Mouse (Mus musculus) forelimb bud, embryonic 11.5 days (tissue): ENCODE measurements around the gene Fez2.

ENCODE experiments used
- DNase-seq: peaks from one replicate; pipeline ENCODE4 v3.0.0-alpha.2; 2012; ENCODE audit warnings: low read depth, low spot score

Gene Fez2

GRCm38 (mm10) chr17:78368481-78368880 lies 49.5 kb downstream of the Fez2 start:
- no peak for DNase-seq

GRCm38 (mm10) chr17:78366070-78366469 lies 51.9 kb downstream of the Fez2 start:
- no peak for DNase-seq

GRCm38 (mm10) chr17:78364555-78365302 lies 53.2 kb downstream of the Fez2 start:
- no peak for DNase-seq

DNA sequence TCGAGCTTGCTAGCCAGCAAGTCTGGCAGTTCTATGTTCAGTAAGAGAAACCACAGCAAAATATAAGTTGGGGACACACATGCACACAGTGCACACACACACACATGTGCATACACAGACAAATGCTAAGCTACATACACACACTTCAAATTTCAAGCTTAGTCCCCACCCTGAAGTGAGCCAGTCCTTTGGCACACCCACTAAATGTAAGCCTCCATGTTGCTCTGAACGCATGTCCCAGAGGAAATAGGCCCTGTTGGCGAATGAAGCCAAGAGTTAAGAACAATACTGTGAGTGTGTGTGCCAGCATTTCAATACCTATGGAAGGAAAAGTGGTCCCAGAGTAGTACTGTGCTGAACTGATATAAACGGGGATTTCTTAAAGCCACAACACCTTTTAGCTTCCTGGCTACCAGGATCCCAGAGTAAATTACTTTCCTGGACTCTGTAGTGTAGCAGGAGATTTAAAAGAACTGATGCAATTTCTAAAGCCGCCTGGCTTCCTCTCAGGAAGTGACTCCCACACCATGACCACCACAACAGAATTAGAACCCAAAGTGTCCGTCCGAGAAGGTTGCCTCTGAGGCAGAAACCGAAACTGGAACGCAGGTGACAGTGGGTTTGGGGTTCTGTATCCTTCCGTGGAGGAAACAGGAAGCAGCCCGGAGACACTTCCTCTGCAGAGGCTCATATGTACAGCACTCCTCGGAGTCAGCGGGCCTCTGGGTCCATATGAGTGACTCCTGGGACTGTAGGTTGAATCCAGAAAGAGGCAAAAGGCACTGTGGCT lies 55.8 kb downstream of the Fez2 start:
- no peak for DNase-seq

DNA sequence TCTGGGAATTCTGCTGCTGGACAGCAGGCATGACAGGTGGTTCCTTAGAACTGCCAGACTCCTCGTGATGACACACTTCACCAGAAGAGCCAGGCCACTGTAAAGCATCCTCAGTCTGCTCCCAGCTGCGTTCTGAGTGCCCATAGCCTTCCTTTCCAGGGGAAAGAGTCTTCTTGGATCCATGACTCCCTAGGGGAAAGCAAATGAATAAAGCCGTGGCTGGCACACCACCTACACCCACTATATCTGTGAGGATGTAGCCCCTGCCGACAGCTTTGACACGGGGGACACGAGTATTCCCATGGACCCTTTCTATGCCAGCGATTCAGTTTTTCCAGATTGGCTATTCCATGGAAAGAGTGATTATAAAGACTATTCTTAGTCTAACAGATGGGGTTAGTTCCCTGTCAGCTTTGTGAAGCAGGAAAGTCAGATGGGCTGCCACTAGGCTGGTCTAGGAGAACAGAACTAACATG lies 59.7 kb downstream of the Fez2 start:
- DNase-seq: no peak

GRCm38 (mm10) chr17:78357753-78358152 lies 60.2 kb downstream of the Fez2 start:
- DNase-seq: no peak

DNA sequence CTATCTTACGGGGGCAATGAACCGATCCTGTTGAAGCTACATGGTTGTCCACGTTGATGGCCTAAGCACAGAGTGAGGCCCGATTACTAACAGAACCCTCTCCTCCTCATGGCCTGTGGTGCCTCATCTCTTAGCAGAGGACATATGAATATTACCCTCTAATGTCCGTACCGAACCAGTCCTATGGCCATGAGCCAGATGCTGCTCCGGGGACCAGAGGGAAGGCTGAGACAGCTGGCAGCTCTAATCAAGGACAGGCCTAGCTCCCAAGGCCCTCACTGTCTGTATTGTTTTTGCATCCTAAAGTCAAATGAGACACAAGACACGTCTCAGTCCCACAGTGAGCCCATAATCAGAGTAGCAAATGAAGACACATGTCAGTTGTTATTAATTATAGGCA lies 62.3 kb downstream of the Fez2 start:
- no peak for DNase-seq

- no peak for DNase-seq
Measured at GRCm38 (mm10) chr17:78354871-78355270, 63.1 kb downstream of the Fez2 start.

DNA sequence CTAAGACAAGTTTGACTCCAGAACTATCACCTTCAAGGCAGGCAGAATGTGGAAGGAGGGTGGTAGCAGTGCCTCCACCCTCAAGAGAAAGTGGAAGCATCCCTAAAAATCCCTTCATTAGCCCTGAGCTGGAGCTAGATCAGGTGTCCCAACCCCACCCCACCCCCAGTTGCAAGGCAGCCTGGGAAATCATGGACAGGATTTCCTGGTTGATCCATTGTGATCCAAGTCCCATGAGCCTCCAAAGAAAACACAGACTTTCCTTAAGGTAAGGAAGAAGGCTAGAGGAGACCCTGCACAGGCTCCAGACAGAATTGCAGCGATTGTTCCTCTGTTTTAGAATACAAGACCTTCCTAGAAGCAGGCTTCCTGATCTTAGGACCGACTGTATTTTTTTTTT lies 63.5 kb downstream of the Fez2 start:
- no peak for DNase-seq

- DNase-seq: no peak
Measured at GRCm38 (mm10) chr17:78352500-78352855, 65.5 kb downstream of the Fez2 start.

DNA sequence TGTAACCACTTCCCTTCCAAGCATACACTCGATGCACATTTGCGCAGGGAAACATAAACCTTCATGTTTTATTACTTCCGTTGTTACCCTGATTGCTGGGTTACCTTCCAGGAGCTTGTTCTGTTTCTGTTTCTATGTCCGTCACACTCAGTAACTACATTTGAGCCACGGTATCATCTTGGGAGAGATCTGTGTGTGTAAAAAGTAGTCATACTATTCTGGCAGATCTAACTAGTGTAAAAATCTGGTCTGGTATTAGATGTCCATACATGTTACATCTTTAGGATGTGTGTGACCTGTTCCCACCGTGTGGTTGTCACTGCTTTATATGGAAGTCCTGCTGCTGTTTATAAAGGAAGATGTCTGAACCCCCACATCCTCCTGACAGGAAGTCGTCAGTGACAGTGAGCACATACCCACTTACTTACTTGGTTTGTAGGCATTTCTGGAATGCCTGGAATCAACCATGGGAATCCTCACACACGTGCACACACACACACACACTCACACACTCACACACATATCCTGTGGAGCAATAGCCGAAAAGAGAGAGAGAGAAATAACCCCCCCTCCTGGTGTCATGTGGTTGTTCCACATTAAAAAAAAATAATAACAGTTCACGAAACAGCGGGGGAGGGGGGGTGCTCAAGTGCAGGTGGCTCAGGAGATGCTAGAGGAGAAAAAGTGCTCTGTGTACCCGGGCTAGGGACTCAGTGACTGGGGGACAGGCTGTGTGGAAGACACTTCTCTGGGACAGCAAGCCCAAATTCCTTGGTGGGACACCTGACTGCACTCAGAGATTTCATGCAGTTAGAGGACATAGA lies 66.1 kb downstream of the Fez2 start:
- DNase-seq: no peak

- DNase-seq: no peak
Measured at GRCm38 (mm10) chr17:78347111-78347801, 70.7 kb downstream of the Fez2 start.

GRCm38 (mm10) chr17:78343688-78344087 lies 74.3 kb downstream of the Fez2 start:
- no peak for DNase-seq

- DNase-seq: no peak
Measured at GRCm38 (mm10) chr17:78335250-78335649, 82.7 kb downstream of the Fez2 start.

DNA sequence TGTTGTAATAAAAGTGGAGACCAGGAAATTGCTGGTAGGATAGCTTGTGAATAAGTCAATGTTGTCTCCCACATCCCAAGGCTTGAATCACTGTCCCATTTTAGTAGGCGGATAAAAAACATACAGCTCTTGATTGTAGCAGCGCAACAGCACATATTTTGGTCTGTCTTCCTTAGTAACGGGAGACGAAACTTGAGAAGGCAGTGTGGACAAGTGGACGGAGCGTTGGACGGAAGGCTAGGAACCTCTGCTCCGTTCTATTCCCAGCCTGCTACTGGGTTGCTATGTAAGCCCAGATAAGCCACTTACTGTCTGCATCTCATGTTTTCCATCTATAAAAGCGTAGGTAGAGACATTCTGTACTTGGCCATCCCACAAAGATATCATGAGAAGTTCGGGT lies 84.7 kb downstream of the Fez2 start:
- DNase-seq: no peak

GRCm38 (mm10) chr17:78331438-78331837 lies 86.5 kb downstream of the Fez2 start:
- DNase-seq: no peak

GRCm38 (mm10) chr17:78328287-78328686 lies 89.7 kb downstream of the Fez2 start:
- DNase-seq: no peak

- DNase-seq: no peak
Measured at GRCm38 (mm10) chr17:78327187-78327586, 90.8 kb downstream of the Fez2 start.

DNA sequence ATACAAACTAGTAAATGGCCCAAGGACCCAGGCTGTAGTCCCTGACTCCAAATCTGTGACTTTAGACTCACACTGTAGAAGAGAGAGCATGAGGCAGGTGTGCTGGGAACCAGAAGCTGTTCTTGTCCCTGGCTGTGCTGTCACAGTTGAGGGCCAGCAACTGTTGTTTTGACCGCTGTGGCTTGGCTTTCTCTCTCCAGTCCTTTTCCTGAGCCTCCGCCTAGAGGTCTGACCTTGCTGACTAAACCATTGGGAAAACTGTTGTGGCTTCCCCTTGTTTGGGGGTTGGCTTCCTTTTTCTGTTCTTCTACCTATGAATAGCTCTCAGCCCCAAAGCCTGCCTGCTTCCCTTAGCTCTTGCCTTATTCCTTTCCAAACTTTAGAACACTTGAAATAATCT lies 91.6 kb downstream of the Fez2 start:
- no peak for DNase-seq

DNA sequence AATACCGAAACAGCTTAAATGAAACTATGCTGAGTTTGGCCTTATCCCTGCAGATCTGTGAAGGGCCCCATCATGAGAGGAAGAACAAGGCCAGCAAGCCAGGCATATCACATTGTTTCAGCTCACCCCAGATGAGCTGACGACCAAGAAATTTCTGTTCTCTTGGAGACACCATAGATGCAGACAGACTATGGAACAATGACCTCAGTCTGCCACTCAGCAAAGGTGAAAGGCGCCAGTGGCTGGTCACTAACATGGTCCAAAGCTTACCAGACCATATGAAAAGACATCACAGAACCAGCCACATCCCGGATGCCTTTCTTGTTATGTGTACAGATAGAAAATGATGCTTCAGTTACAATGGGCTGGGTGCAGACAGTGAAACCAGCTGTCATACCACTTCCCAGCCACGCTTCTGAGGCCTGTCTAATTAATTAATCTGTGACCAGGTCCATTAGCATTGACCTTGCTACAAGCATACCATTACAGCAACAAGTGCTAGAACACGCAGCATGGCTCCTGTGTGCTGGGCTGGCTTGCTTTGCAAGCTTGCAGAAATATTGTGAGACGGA lies 92.1 kb downstream of the Fez2 start:
- no peak for DNase-seq
